Mouse (Mus musculus): ENCODE measurements around the gene Gm48552. TPM values are rescaled to one million over a fixed set of nuclear protein-coding genes. Genes with fewer than 3 reads are reported as not detected.

The Gm48552 gene
- total RNA-seq, 2 experiments from 2014 or later: 1.4 to 2.6 TPM

DNA sequence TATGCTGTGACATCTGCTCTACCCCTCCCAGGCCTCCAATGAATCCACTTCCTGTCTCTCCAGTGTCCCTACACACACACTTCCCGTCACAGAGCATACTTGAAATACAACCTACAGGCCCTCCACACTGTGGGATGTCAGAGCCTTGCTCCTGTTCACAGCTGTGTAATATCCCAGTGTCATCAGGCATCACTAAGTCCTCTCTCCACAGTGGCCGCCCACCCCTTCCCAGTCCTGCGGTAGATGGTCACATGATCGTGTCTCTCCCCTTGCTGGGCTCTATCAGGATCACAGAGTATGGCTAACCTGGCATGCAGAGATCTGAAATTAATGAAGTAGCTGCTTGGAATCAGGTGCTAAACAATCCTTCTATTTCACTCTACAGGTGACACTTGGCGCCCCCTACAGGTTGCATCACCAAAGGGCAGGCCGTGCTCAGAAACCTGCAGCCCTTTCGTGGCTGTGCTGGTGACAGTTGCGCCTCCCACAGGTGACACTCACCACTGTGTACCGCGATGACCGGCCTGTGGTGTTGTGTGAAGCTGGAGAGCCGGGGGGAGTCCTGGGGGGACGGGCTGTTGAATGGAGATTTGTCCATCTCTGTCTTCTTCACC, 16.9 kb downstream of the Gm48552 start:
- DNase-seq (ENCODE audit: low spot score in 2 of 2): peak in 1 of 2 experiments; percentile 66

DNA sequence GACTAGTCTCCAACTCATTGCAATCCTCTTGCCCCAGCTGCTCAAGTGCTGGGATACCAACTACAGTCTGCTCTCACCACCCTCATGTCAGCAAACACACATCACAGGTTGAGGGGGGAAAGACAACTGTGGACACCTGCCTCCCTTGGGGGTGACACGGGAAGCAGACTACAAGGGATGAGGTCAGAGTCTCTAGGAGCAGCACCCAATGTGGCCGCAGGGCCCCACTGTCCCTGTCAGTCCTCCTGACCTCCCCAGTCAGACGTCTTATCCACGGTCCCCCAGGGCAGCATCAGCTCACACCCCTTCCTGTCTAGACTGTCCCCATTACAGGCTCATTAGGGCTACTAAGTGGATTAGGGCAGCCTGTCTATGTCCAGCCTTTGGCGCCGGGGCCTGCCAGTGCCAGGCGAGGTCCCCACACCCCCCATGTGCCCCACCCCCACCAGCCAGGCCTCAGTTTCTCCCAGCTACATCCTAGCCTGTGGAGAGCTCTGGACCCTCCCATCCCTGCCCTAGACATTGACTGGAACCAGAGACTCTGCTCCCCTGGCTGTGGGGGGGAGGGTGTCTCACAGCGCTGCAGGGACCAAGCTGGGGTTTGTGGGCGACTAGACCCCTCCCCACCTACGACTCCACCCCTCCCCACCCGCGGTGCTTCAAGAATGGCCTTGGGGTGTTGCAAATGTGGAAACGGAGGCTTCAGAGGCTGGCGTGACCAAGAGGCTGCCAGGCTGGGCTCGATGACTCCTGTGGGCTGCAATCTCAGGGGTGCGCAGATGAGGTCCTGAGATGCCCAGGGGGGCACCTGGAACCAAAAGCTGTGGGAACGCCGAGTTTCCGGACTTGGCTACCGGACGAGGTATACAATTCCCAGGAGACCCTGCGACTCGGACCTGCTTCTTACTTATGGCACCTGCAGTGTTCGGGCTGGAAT, 18.0 kb downstream of the Gm48552 start:
- DNase-seq (ENCODE audit: low spot score in 2 of 2): no peak

DNA sequence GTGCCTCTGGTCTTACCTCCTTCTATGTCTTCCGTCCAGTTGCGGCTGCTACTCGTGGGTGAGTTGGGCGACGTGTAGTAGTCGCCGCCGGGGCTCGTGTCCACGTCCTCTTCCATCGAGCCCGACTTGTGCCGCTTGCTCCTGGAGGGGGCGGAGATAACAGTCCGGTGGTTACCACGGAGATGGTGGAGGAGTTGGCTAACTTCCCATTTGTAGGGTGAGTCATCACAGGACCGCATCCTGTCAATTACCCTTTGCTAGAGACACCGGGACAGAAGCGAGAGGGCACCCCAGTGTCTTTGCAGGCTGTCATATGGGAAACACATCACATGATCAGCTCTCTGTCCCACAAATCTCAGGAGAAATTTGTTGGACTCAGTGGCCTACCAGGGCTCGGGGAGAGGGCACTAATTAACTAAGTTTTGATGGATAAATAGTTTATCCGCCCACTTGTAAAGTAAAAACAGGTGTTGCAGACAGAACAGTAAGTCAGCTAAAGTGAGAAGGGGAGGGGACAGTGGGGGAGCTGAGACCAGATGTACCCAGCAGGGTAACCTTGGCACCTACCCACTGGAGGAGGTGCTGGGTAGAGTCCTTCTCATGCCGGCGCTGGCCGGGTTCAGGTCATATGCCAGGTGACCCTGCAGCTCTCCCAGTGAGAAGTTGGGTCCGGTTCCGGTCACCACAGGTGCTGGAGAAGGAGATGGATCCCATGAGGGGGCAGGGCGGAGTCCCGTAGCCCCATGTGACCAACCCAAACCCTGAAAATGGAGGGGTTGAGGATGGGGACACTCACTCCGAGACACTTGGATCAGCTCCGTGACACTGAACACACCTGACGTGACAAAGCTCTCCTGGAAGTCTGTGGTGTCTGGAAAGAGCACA, 19.0 kb downstream of the Gm48552 start:
- peak; percentile 72 to 81 for DNase-seq (ENCODE audit: low spot score in 2 of 2)

DNA sequence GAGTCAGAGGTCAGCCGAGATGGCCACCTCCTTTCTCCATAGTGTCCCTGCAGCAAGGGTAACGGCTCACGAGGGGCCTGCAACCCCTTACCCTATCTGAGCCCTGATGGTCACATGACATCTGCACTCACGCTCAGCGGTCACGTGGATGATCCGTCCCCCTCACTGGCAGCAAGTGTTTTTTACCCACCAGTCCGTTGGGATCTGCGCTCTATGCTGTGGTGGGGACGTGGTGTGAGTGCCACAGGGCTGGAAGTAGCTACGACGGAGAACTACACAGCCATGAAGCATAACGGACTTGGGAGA, 19.6 kb downstream of the Gm48552 start:
- no peak for DNase-seq (ENCODE audit: low spot score in 2 of 2)

DNA sequence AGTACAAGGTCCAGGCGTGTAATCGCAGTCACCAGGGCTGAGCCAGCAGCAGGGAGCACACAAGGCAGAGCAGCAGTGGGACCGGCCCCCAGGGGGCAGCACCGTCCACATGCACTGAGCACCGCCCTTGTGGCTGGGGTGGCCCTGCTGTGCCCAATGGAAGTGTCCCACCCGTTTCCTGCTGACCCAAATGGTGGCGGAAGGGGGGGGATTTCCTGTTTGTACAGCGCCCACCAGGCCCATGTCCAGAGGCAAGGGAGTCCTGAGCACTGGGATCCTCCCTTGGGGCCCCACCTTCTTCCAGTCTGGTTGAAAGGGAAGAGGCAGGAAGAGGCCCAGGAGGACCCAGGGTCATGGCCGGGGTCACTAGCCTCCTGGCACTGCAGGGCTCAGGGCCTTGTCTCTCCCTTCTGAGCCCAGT, 20.1 kb downstream of the Gm48552 start:
- peak; percentile 82 to 89 for DNase-seq (ENCODE audit: low spot score in 2 of 2)

DNA sequence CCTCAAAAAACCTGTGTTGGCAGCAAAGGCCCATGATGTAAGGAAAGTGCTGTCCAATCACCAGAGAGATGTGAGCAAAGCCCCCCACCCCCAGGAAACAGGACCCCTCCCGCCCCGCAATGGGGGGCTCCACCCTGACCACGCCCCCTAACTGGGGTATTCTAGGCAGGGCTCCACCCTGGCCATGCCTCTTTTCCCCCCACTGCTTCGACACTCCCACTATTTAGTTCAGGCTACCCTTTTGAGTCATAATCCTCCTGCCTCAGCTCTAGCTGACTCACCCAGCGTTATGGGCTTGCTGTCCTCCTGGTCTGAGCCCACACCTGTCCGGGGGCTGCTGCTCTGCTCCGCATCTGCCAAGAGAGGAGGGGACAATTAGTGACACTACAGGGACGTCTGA, 20.5 kb downstream of the Gm48552 start:
- no peak for DNase-seq (ENCODE audit: low spot score in 2 of 2)

DNA sequence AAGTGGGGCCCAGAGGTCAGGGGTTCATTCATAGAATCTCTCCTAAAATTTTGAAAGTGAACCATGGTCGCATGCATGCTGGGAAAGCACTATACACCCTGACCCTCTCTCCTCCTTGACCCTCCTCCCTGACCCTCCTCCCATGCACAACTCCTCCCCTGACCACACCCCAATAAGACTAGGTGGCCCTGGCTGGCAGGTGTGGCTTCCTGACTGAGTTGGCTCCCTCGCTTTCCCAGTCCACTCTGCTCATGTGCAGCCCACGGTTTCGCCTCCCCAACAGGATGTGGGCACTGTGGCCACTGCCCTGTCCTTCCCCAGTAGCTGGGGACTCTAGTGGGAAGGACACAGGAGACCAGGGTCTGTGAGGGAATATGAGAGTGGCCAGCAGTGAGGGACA, 21.5 kb downstream of the Gm48552 start:
- no peak for DNase-seq (ENCODE audit: low spot score in 2 of 2)

DNA sequence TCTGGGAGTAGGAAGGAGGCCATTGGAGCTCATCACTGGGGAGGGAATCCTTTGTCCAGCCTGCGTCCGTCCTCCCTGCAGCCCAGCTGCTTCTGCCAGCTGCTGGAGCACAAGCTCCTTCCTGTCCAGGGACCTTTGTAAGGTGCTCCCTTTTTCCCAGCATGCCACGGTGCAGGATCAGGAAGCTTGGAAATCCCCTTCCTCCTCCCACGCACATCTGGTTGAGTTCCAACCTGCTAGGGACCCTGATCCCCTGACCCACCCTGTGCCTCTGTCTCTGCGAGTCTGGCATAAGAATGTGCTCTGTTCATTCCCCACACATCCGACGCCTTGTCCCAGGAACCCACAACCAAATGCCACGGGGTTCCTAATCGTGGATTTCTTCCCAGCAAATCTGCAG, 22.2 kb downstream of the Gm48552 start:
- DNase-seq (ENCODE audit: low spot score in 2 of 2): no peak

DNA sequence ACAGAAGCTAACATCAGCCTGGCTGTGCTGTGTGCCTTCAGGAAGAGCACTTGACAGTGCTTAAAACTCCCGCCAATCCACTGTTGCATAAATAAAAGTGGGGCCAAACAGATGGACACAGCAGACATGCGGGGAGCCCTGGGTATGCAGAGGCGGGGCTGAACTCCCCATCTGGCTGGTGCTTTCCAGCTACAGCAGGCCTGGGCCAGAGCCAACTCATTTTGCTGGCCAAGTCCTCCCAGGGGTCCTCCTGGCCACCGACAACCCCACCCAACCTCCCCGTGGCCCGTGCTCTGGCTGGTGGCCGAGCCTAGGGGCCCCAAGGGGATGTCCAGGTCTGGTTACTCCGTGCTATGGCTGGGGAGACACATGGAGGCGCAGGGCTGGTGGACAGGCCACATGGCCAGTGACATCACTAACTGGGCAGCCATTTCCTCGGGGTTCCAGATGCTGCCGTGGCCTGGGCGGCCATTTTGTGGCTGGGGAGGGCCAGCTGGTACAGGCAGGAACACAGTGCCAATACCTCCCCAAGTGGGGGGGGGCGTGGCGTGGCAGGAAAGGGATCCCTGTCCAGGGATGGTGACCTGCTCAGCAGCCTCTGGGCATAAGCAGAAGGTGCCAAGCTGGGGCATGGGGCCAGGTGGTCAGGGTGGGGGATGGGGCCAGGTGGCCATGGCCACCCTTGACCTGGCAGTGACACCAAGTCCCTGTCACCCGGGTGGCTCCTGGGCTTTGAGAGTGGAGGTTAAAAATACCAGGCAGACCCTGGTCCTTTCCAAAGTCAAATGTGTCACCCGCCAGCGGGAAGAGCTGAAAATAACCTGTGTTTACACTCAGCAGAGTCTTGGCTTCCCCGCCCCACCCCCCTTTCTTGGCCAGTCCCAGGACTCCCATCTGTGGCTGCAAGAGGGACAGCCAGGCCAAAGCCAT, 22.9 kb downstream of the Gm48552 start:
- peak; percentile 45 to 69 for DNase-seq (ENCODE audit: low spot score in 2 of 2)

DNA sequence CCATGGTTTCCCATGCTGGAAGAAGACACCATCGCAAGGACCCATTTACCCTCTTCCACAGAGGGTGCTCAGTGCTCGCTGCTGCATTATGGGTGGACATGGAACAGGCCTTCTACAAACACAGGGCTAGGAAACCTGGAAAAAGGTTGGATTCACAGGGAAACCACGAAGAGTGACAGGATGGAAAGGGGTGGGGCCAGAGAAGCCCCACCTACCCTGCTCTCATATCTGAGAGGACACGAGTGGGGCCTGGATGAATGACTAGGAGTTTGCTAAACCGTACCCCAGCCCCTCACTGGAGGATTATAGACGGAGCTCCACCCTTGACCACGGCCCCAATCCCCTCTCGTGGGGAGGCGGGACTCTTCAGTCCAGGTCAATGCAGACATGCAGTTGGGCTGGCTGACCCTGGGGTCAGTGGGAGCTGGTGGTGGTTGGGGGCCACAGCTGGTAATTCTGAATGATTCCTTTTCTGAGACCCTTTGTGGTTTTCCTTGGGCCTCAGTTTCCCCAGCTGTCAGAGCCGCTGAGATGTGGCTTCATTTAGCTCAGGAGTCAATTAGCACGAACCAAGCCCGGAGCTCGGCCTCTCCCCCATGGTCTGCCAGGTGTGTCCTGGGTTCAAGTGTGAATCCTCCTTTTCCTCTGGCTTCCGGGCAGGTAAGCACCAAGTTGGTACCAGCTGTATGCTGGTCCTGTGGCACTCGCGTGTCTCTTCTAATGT, 23.9 kb downstream of the Gm48552 start:
- DNase-seq (ENCODE audit: low spot score in 2 of 2): no peak

DNA sequence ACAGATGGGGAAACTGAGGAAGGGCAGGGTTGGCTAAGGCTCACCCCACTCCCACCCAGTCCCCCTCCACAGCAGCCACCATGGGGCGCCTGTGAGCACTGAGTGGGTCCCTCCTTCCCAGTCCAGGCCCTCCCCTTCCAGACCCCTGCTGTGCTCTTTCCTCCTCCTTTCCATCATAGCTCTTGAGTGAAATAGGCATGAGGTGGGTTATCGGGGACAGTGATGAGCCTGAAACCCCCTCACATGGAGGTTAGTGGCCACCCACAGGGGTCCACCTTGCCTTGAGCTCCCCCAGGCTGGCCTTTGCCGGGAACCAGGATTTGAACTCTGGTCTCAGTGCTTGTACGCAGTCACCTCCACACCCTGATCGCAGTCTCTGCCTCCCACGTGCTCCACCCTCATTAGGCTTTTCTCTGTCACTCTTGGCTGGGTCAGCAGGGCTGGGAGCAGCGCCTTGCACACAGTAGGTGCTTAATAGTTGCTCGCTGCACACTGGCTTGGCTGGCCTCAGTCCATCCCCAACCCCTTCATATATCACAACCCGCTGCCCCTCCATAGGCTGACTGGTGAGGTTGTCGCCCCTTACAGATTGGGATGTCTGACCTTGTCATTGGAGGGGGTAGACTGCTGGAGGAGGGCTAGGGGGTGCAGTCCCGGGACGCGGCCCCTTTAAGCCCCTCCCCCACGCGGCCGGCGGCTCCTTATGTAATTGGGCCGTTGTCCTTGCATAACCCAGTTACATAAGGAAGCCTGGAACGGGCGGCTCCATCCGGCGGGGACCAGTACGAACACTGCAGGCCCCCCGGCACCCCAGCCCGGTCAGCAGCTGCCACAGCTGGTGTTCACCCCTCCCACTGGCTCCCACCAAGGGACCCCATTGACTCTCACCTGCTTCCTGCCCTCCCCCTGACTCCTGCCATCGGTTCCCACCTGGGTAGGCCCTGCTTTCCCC, 24.8 kb downstream of the Gm48552 start:
- DNase-seq (ENCODE audit: low spot score in 2 of 2): peak; percentile 85 to 86

DNA sequence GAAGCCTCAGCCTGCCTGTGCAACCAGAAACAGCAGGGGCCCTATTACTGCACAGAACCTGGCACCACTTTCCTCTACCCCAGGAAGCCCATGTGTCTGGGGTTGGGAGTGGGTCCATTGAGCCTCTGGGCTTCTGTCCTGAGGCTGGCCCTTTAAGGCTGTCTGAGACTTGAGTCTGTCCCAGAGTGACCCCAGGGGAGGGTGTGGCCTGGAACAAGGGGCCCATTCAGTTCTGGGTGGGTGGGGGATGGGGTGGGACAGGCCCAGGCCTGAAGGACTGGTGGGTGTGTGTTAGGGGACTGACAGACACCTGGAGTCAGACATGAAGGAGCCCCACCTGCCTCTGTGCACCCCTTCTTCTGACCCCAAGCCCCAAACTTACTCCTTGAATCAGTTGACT, 25.9 kb downstream of the Gm48552 start:
- no peak for DNase-seq (ENCODE audit: low spot score in 2 of 2)

DNA sequence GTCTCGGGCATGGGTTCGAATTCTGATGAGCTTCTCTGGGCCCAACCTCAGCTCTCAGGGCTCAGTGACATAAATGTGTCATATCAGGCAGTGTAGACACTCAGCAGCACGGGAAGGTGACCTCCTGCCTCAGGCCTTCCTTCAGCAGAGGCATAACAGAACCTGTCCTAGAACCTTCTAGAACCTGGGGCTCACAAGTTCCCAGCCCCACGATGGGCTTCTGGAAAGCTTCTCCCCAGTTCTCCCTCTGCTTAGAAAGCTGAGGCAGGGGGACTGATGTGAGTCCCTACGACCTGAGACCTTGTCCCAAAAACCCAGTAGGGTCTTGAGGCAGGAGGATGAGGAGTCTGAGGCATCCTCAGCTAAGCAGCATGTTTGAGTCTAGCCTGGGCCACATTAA, 26.3 kb downstream of the Gm48552 start:
- no peak for DNase-seq (ENCODE audit: low spot score in 2 of 2)

DNA sequence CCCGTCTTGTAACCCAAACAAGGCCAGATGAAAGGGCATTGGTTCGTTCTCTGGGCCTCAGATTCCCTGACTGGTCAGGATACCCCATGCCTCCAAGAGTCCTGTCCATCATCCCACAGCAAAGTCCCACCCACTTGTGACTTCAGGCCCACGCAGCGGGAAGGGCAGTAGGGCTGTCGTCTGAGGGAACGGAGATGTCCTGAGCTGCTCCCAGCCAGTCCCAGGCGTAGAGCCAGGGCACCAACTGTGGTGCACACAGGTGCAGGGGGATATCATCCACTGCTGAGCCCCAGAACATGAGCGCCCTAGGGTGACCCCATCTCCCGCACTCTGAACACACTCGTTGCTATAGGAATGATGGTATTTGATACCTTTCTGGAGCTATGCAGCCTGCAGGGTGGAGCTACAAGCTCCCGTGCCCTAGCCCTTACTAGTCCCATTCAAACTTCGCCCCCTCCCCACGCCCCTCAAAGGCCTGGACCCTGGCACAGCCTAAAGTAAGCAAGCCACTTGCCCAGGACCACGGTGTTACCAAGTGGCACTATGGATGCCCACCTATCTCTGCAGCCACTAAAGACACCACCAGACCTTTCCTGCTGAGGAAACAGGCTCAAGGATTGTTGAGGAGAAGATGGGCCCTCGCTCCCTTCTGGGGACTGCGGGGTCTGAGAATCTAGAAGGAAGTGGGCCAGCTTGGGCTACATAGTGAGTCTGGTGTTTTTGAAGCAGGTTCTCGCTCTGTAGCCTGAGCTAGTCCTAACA, 26.9 kb downstream of the Gm48552 start:
- DNase-seq (ENCODE audit: low spot score in 2 of 2): no peak

DNA sequence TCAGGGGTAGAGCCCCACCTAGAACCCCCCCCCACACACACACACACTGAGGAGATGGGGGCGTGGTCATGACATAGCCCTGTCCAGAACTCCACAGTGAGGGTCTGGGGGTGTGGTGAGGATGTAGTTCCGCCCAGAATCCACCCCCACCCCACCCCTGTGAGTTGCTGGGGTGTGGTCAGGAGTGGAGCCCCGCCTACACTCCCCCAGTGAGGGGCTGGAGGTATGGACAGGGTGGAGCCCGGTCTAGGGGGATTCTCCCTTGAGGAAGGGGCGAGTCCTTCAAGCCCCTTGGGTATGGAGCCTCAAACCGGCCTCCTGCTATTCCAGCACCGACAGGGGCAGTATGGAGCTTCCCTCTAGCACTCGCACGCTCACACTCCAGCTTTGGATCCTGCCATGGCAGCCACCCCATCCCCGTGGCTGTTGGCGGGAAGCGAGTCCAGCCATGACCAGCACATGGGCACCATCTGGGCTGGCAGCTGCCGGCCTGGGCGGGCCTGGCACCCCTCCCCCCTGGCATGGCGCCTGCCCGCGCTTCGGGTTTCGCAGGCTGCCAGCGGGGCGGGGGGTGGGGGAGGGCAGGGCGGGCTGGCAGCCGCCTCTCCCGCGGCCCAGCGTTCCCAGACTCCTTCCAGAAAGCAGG, 27.9 kb downstream of the Gm48552 start:
- peak; percentile 60 to 76 for DNase-seq (ENCODE audit: low spot score in 2 of 2)

DNA sequence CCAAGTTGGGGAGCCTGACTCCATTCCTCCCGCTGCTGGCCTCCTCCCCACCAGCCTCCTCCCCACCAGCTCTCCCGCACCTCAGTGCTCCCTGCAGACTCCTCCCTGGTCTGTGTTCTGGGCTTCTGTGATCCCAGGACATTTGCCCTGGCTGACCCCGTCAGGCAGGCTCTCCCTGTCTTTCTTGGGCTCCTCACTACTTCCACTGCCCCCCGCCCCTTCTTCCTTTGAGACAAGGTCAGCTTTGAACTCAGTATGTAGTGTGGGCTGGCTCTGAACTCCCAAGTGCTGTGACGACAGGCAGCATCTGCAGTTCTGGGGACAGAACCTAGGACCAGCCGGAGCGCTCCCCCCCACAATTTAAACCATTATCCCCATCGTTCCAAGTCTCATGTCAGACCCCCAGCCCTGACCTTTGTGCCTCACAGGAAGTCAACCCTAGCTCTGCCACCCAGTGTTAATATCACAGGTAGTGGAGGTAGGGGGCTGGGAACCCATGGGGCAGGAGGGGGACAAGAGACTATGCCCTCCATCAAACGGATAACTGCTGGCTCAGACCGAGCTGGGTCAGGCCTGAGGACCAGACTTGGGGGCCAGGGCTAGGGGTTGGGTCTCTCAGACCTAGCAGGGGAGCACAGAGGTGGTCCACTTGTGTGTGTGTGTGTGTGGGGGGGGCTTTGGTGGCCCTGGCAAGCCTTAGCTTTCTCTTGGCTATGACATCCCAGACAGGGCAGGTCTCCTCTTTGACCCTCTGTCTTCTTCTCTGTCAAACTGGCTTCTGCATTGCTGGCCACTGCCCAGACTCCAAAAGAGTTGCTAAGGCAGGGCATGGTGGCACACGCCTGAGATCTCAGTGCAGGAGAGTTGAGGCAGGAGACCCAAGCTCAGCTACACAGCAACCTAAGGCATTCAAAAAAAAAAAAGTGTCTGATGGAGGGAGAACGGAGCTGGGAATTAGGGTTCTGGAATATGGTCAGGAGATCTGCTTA, 28.7 kb downstream of the Gm48552 start:
- no peak for DNase-seq (ENCODE audit: low spot score in 2 of 2)
